Mouse (Mus musculus) CH12.LX (cell line): Measurements from ENCODE around the gene Fhl1. TPM values are rescaled to one million over a fixed set of nuclear protein-coding genes. Genes with fewer than 3 reads are reported as not detected.

Experiments used
- DNase-seq: peaks from one replicate; pipeline ENCODE4 v3.0.0-alpha.2; 2013; ENCODE audit errors: extremely low read depth
- H3K27ac ChIP-seq: 2 replicates; pipeline ENCODE4 v1.5.1; 2012; ENCODE audit warnings: low read depth, mild to moderate bottlenecking, control low read depth, moderate library complexity; ENCODE audit not compliant: insufficient read depth
- H3K27me3 ChIP-seq: replicated peaks from 2 replicates; pipeline ENCODE3; 2012; ENCODE audit warnings: inconsistent platforms
- H3K36me3 ChIP-seq, 2 experiments: replicated peaks in 1 of 2; 2 replicates each; pipeline versions ENCODE3 to v1.6.1; 2012; ENCODE audit warnings: inconsistent platforms in 1 of 2, low read length in 1 of 2, mild to moderate bottlenecking in 1 of 2, mixed read lengths in 1 of 2, moderate library complexity in 1 of 2; ENCODE audit not compliant: control insufficient read depth in 1 of 2, insufficient read depth in 1 of 2
- H3K4me1 ChIP-seq, 2 experiments: 2 replicates each; pipeline ENCODE4 v1.6.1; 2012; ENCODE audit warnings: inconsistent platforms in 1 of 2, moderate library complexity in 1 of 2; ENCODE audit not compliant: insufficient read depth in 2 of 2, control insufficient read depth in 1 of 2
- H3K4me2 ChIP-seq: 2 replicates; pipeline ENCODE4 v1.6.1; 2012; ENCODE audit warnings: low read depth, mild to moderate bottlenecking, control low read depth; ENCODE audit not compliant: poor library complexity, insufficient read depth, severe bottlenecking
- H3K4me3 ChIP-seq, 3 experiments: fragments of 150-350 bp in 1 of 3; sonication (generic) in 1 of 3; replicated peaks in 1 of 3; 2 replicates each; pipeline versions ENCODE3 to v1.5.1; 2011 to 2012; ENCODE audit warnings: low read depth in 2 of 3, low read length in 2 of 3, mild to moderate bottlenecking in 2 of 3, moderate library complexity in 2 of 3, control low read depth in 1 of 3, improper control_type of control experiment in 1 of 3, inconsistent platforms in 1 of 3, mixed read lengths in 1 of 3; ENCODE audit not compliant: poor library complexity in 1 of 3
- H3K79me2 ChIP-seq: replicated peaks from 2 replicates; pipeline ENCODE4 v1.6.1; 2012; ENCODE audit warnings: mild to moderate bottlenecking, moderate library complexity; ENCODE audit not compliant: control insufficient read depth, poor library complexity, insufficient read depth, severe bottlenecking; ENCODE audit errors: extremely low read depth
- H3K9ac ChIP-seq: 2 replicates; pipeline ENCODE4 v1.6.1; 2012; ENCODE audit warnings: low read depth, mild to moderate bottlenecking, control low read depth, moderate library complexity; ENCODE audit not compliant: insufficient read depth
- H3K9me3 ChIP-seq: replicated peaks from 2 replicates; pipeline ENCODE3; 2012; ENCODE audit warnings: low read length, inconsistent platforms, mixed read lengths
- BHLHE40 ChIP-seq: IDR thresholded peaks from 2 replicates; pipeline ENCODE4 v1.6.1; 2011; ENCODE audit warnings: mild to moderate bottlenecking, low read depth, low read length, improper control_type of control experiment
- CTCF ChIP-seq, 2 experiments: IDR thresholded peaks in 1 of 2; conservative IDR thresholded peaks in 1 of 2; 2 replicates each; pipeline ENCODE4 v1.5.1; 2011 to 2012; ENCODE audit warnings: low read depth in 2 of 2, low read length in 2 of 2, improper control_type of control experiment in 1 of 2, inconsistent platforms in 1 of 2, mild to moderate bottlenecking in 1 of 2, moderate library complexity in 1 of 2
- E2F4 ChIP-seq: IDR thresholded peaks from 2 replicates; pipeline ENCODE4 v1.6.1; 2011; ENCODE audit warnings: low read depth, low read length, improper control_type of control experiment; ENCODE audit not compliant: insufficient replicate concordance
- ELF1 ChIP-seq: IDR thresholded peaks from 2 replicates; pipeline ENCODE4 v1.6.1; 2014; ENCODE audit warnings: low read depth, mild to moderate bottlenecking, inconsistent platforms, low read length, improper control_type of control experiment
- EP300 ChIP-seq: IDR thresholded peaks from 2 replicates; pipeline ENCODE4 v1.6.1; 2011; ENCODE audit warnings: low read length, improper control_type of control experiment
- ETS1 ChIP-seq: conservative IDR thresholded peaks from 2 replicates; pipeline ENCODE4 v1.6.1; 2012; ENCODE audit warnings: low read depth, mild to moderate bottlenecking, inconsistent platforms, low read length, improper control_type of control experiment, moderate library complexity
- GABPA ChIP-seq: IDR thresholded peaks from 2 replicates; pipeline ENCODE4 v1.6.1; 2012; ENCODE audit warnings: low read depth, low read length, improper control_type of control experiment, inconsistent platforms; ENCODE audit not compliant: insufficient replicate concordance
- HCFC1 ChIP-seq: IDR thresholded peaks from 2 replicates; pipeline ENCODE4 v1.6.1; 2012; ENCODE audit warnings: low read depth, mild to moderate bottlenecking, inconsistent platforms, low read length, improper control_type of control experiment
- IRF4 ChIP-seq: IDR thresholded peaks from 2 replicates; pipeline ENCODE4 v1.6.1; 2014; ENCODE audit warnings: low read depth, mild to moderate bottlenecking, inconsistent platforms, low read length, improper control_type of control experiment
- JUN ChIP-seq: IDR thresholded peaks from 2 replicates; pipeline ENCODE4 v1.6.1; 2011; ENCODE audit warnings: low read depth, mild to moderate bottlenecking, low read length, improper control_type of control experiment, moderate library complexity; ENCODE audit not compliant: insufficient read depth
- KAT2A ChIP-seq: IDR thresholded peaks from 2 replicates; pipeline ENCODE4 v1.6.1; 2012; ENCODE audit warnings: low read length, improper control_type of control experiment, inconsistent platforms; ENCODE audit not compliant: insufficient replicate concordance
- MAFK ChIP-seq: IDR thresholded peaks from 2 replicates; pipeline ENCODE4 v1.6.1; 2011; ENCODE audit warnings: low read length, improper control_type of control experiment; ENCODE audit not compliant: insufficient replicate concordance
- MAX ChIP-seq: IDR thresholded peaks from 2 replicates; pipeline ENCODE4 v1.6.1; 2011; ENCODE audit warnings: low read length, improper control_type of control experiment
- MAZ ChIP-seq: IDR thresholded peaks from 2 replicates; pipeline ENCODE4 v1.6.1; 2012; ENCODE audit warnings: low read depth, mild to moderate bottlenecking, inconsistent platforms, low read length, improper control_type of control experiment, moderate library complexity
- MEF2A ChIP-seq: IDR thresholded peaks from 2 replicates; pipeline ENCODE4 v1.6.1; 2014; ENCODE audit warnings: low read depth, mild to moderate bottlenecking, inconsistent platforms, low read length, improper control_type of control experiment, borderline replicate concordance
- MYC ChIP-seq: IDR thresholded peaks from 2 replicates; pipeline ENCODE4 v1.6.1; 2011; ENCODE audit warnings: low read depth, mild to moderate bottlenecking, improper control_type of control experiment, low read length
- NRF1 ChIP-seq: IDR thresholded peaks from 2 replicates; pipeline ENCODE4 v1.6.1; 2014; ENCODE audit warnings: low read depth, mild to moderate bottlenecking, inconsistent platforms, low read length, improper control_type of control experiment, moderate library complexity
- PAX5 ChIP-seq: IDR thresholded peaks from 2 replicates; pipeline ENCODE4 v1.6.1; 2012; ENCODE audit warnings: low read length, inconsistent platforms, mixed read lengths
- POLR2A ChIP-seq: IDR thresholded peaks from 2 replicates; pipeline ENCODE4 v1.6.1; 2011; ENCODE audit warnings: low read depth, mild to moderate bottlenecking, improper control_type of control experiment, low read length
- RCOR1 ChIP-seq: conservative IDR thresholded peaks from 2 replicates; pipeline ENCODE4 v1.6.1; 2012; ENCODE audit warnings: low read depth, mild to moderate bottlenecking, inconsistent platforms, low read length, improper control_type of control experiment
- SIN3A ChIP-seq: IDR thresholded peaks from 2 replicates; pipeline ENCODE4 v1.6.1; 2012; ENCODE audit warnings: low read length, improper control_type of control experiment, inconsistent platforms
- SMC3 ChIP-seq: IDR thresholded peaks from 2 replicates; pipeline ENCODE4 v1.6.1; 2011; ENCODE audit warnings: low read depth, low read length, improper control_type of control experiment
- TBP ChIP-seq: conservative IDR thresholded peaks from 2 replicates; pipeline ENCODE4 v1.6.1; 2011; ENCODE audit warnings: low read depth, low read length, improper control_type of control experiment
- TCF12 ChIP-seq: IDR thresholded peaks from 2 replicates; pipeline ENCODE4 v1.6.1; 2014; ENCODE audit warnings: low read depth, mild to moderate bottlenecking, inconsistent platforms, low read length, improper control_type of control experiment
- UBTF ChIP-seq: IDR thresholded peaks from 2 replicates; pipeline ENCODE4 v1.6.1; 2012; ENCODE audit warnings: low read depth, mild to moderate bottlenecking, inconsistent platforms, low read length, improper control_type of control experiment, moderate library complexity
- USF1 ChIP-seq: IDR thresholded peaks from 2 replicates; pipeline ENCODE4 v1.6.1; 2014; ENCODE audit warnings: low read depth, mild to moderate bottlenecking, inconsistent platforms, low read length, improper control_type of control experiment
- USF2 ChIP-seq: conservative IDR thresholded peaks from 2 replicates; pipeline ENCODE4 v1.6.1; 2011; ENCODE audit warnings: low read depth, low read length, improper control_type of control experiment
- ZKSCAN1 ChIP-seq: IDR thresholded peaks from 2 replicates; pipeline ENCODE4 v1.6.1; 2012; ENCODE audit warnings: low read depth, inconsistent platforms, low read length, improper control_type of control experiment, borderline replicate concordance
- ZMIZ1 ChIP-seq: IDR thresholded peaks from 2 replicates; pipeline ENCODE4 v1.6.1; 2012; ENCODE audit warnings: low read depth, mild to moderate bottlenecking, inconsistent platforms, low read length, improper control_type of control experiment
- dilution Hi-C: fragments of 300-500 bp; cut with MboI; formaldehyde crosslinking; loops from 2 replicates; pipeline ENCODE4 v1.14.3; 2020; ENCODE audit warnings: low sequenced_read_pairs; ENCODE audit not compliant: extremely low pct_unique_long_range_greater_than_20kb, extremely low pct_ligation_motif_present
- in situ Hi-C: fragments of 300-500 bp; cut with MboI; formaldehyde crosslinking; loops from 3 replicates; pipeline ENCODE4 v1.14.3; 2019; ENCODE audit warnings: low sequenced_read_pairs, low pct_ligation_motif_present, low pct_unique_long_range_greater_than_20kb, mixed read lengths
- polyA plus RNA-seq: library from polyadenylated mRNA; unstranded; fragments of >175 nt; gene quantifications from 2 replicates; pipeline ENCODE4 v1.2.1, GENCODE M21; 2012; ENCODE audit warnings: low read depth; ENCODE audit not compliant: insufficient read length
- total RNA-seq, 2 experiments: library from RNA; depleted of rRNA; stranded (reverse); fragments of 300-350 nt in 1 of 2; fragments of >200 nt in 1 of 2; gene quantifications; 2 replicates each; pipeline ENCODE4 v1.2.3; 2012 to 2014

The Fhl1 gene
- total and polyA plus RNA-seq, 3 experiments, result not detected

DNA sequence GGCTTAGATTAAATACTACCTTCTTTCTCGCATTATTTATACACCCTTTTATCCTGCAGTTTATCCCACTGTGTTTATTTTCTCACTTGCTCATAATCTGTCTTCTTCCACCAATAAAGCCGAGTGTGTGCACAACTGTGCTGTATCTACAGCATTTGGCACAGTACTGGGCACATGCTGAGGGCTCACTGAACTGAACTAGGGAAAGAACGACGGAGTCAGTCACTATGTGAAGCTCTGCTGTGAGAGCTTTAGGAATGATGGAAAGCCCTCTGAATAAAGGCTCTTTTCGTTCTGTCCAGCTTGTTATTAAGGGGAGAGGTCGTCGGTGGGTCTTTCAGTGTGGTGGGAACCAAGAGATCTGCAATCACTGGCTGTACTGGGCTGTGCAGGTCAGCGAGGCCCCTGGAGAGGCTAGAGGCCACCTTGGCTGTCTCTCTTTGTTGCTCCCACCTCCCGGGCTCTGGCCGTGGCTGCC is 720 bp upstream of the Fhl1 start:
- no peak overlapping the region for H3K4me3 ChIP-seq
- no peak for DNase-seq
- no peaks in the 10 kb centered on the region for H3K27me3 ChIP-seq
- peak overlapping the region; percentile 46; the same call in 1 of the 2 replicates for H3K4me2 ChIP-seq
- in situ Hi-C loops, result no loop called here
- no peaks in the 10 kb centered on the region for H3K79me2 ChIP-seq
- no peak overlapping the region for H3K27ac ChIP-seq
- no peaks in the 10 kb centered on the region for H3K4me1 ChIP-seq
- no peaks in the 10 kb centered on the region for H3K9me3 ChIP-seq
- TF ChIP-seq ZMIZ1, result no peak
- TF ChIP-seq ZKSCAN1, result no peak
- no peak for TF ChIP-seq UBTF
- no peak for TF ChIP-seq GABPA
- TF ChIP-seq CTCF (conservative IDR thresholded peaks at IDR 0.05 in 1 of 2, IDR thresholded peaks at IDR 0.05 in 1 of 2; ENCODE audit: low read depth in 2 of 2, low read length in 2 of 2), result no peak
- TF ChIP-seq POLR2A, result no peak
- TF ChIP-seq TBP, result no peak
- no peak for TF ChIP-seq E2F4
- TF ChIP-seq MAFK, result no peak
- no peak for TF ChIP-seq PAX5
- no peak for TF ChIP-seq MYC
- no peak for TF ChIP-seq MEF2A
- TF ChIP-seq USF2, result no peak
- TF ChIP-seq SMC3, result no peak
- no peak for TF ChIP-seq IRF4
- no peak for TF ChIP-seq RCOR1
- no peak for TF ChIP-seq ELF1
- TF ChIP-seq, all 38 proteins: peak for 0
- H3K9ac ChIP-seq, result no peak overlapping the region
- no peaks in the 10 kb centered on the region for H3K36me3 ChIP-seq
- dilution Hi-C loops, result no loop called here

DNA sequence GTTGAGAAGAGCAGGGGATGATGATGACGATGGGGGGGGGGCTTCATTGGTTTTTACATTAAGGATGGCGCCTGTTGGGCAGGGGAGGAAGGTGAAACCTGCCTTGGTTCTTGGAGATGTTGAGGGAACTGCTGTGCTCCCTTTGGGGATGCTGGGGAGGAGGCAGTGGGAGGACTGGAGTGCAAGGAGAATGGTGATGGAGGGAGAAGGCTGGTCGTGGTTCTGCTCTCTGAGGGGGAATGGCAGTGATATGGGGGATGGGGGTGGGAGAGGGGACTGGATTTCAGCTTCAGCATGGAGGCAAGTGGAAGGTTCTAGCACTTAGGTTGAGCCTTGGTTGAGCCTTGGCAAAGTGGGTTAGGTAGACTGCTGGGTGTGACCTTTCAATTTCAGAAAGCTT is 814 bp downstream of the Fhl1 start:
- H3K9ac ChIP-seq, result no peak overlapping the region
- TF ChIP-seq USF2 (no peak), HCFC1 (no peak), JUN (no peak), CTCF (conservative IDR thresholded peaks at IDR 0.05 in 1 of 2, IDR thresholded peaks at IDR 0.05 in 1 of 2; ENCODE audit: low read depth in 2 of 2, low read length in 2 of 2) (no peak), ZMIZ1 (no peak), SIN3A (no peak), MAFK (no peak), ETS1 (no peak), BHLHE40 (no peak), ZKSCAN1 (no peak), TCF12 (no peak), KAT2A (no peak), EP300 (no peak), NRF1 (no peak), USF1 (no peak), IRF4 (no peak), GABPA (no peak), MAX (no peak), MAZ (no peak), UBTF (no peak)
- H3K9me3 ChIP-seq, result no peaks in the 10 kb centered on the region
- dilution Hi-C loops (no loop called here), in situ Hi-C loops (no loop called here)
- no peak for DNase-seq
- no peaks in the 10 kb centered on the region for H3K27me3 ChIP-seq
- no peaks in the 10 kb centered on the region for H3K79me2 ChIP-seq
- H3K4me3 ChIP-seq, result no peak overlapping the region
- H3K4me1 ChIP-seq, result no peaks in the 10 kb centered on the region
- H3K36me3 ChIP-seq, result no peaks in the 10 kb centered on the region
- H3K4me2 ChIP-seq, result no peak overlapping the region
- no peak overlapping the region for H3K27ac ChIP-seq
